Mouse (Mus musculus) cerebellum, adult 11 months (tissue): Measurements from ENCODE around the gene Tbl1xr1.

Source experiments
- DNase-seq: peaks from one replicate; pipeline ENCODE4 v3.0.0; 2022

Tbl1xr1 gene

GRCm38 (mm10) chr3:22076561-22076935 is at the start of gene Tbl1xr1:
Tbl1xr1 (plus strand) TSS chr3:22076652.
- DNase-seq, result peak; percentile 96

- DNase-seq, result no peak
Measured at GRCm38 (mm10) chr3:22038004-22038403, 38.4 kb upstream of the Tbl1xr1 start.

DNA sequence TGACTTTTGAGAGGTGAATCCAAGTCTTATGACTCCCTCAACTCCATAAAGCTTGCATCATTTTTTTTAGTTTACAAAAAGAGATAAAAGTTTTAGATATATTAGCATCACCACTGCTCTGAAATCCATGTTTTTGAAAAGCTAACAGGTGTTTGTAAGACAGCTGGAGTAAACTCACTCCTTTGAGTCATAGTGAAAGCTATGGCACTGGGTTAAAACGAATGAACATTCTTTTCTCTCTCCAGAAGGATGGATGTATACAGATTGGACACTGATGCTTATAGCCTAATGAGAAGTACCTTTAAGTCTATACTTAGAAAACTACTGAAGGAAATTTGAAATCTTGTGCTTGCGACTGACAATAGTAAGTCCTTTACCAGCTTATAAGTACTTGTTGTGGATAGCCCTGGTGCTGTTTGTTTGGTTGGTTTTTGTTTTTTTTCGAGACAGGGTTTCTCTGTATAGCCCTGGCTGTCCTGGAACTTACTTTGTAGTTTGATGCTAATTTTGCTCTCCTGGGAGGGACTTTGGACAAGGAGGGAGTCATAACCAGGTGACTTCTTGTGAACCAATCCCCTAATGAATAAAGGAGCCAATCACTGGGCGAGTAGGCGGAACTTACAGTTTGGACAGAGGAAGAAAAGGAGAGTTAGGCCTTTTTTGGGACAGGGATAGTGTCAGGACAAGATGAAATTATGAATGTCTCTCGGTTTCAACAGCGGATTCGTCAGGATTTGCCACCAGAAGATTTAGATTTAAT is 37.2 kb upstream of the Tbl1xr1 start:
- DNase-seq, result no peak

DNA sequence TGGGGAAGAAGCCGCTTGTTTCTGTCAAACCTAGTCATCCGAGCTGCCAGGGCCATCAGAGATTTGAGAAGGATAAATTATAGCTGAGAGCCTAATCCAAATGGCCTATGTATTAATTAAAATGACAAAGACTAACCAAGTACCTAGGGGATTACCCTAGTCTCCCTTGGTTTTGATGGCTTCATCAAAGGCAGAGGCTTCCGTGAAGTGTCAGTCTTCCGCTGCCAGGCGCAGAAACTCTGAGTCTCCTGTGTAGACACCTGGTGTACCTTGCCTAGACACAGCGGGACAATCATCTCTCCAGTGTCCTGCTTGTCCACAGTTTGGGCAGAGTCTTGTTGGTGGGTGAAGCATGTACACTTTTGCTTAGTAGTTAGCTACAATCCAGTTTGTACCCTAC is 35.8 kb upstream of the Tbl1xr1 start:
- no peak for DNase-seq

GRCm38 (mm10) chr3:22047203-22047602 is 29.2 kb upstream of the Tbl1xr1 start:
- DNase-seq, result no peak

GRCm38 (mm10) chr3:22056664-22057328 is 19.7 kb upstream of the Tbl1xr1 start:
- DNase-seq, result no peak

DNA sequence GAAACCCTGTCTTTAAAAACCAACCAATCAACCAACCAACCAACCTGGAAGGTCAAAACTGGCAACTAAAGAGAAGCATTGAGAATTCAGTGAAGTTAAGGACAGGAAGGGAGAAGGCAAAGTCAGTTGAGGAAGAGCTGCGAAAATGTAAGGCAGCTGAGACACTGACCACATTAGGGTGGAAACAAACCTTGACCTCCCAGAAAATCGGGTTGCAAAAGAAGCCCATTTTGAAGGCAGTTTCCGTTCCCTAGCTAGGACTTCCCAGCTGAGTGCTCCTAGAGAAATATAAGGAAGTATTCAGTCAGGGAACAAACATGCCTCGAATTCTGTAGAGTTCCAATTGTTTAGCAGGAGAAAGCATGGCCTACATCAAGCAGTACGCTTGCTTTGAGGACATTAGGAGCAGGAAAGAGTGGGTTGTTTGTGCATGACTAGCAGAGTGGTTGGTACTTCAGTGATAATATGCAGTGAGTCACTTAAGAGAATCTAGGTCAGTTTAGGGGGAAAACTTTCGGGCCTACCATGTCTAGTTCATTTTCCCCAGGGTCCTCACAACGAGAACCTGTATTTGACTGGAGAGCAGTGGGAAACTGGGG is 18.1 kb upstream of the Tbl1xr1 start:
- DNase-seq, result no peak

DNA sequence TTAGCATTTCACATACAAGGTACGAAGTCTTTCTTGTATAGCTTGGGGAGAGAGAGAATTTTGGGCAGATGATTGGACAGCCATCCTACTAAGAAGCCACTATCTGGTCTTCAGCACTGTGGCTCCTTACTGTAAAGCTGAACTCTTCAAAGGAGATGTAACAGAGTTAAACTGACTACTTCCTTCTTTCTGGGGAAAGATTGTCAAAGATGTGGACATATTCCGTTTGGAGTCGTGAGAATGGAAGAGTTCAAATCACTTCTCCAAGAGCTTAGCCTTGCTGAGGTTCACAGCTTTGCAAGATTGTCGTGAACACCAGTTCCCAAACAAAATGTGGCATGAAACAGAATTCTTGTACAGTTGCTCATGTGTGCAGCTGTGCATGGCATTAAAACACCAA is 15.3 kb upstream of the Tbl1xr1 start:
- no peak for DNase-seq

DNA sequence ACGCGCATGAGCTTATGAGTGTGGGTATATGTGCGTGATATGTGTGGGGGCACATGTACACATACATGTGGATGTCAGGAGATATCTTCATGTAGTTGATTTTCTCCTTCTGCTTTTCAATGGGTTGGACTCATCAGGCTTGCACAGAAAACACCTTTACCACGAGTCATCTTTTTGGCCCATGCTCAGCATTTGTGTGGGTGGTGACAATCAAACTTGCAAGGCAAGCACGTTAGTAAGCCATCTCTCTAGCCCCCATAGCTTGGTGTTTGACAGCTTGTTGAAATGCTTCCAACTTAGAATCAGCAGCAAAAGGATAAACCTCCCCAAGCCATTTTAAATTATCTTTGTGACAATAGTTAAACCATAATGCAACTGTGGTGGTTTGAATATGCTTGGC is 7.8 kb upstream of the Tbl1xr1 start:
- no peak for DNase-seq

- no peak for DNase-seq
Measured at GRCm38 (mm10) chr3:22073916-22074315, 2.5 kb upstream of the Tbl1xr1 start.

DNA sequence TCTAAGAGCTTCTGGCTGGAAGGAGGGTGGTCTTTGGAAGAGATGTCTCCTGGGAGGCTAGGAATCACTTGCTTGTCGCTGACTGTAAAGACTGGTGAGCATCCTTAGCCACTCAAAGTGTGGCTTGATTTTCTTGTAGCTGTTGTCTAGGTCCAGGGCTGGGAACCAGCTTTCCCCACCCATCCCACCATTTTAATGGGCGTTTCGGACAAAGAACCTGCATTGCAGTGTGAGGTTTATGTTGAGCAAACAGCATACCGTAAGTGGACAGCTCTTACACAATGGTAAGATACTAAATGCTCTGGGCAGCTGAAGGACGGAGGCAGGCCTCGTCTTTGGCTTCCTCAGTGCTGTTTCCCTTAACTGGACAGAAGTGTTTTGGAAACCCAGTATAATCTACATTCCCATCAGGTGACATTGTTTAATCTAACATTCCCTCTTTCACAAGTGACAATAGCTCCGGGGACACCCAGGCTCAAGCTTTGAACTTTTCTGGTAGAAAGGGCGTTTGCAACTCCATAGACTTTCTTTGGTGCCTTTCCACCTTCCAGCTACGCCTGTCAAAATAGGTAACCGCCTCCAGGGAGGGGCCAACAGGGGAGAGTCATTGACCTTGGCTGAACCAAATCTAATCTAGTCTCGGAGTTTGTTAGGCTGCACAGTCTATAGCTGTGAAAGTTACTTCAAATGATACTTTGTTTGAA is 1.7 kb upstream of the Tbl1xr1 start:
- no peak for DNase-seq

GRCm38 (mm10) chr3:22075517-22075886 is 950 bp upstream of the Tbl1xr1 start:
- no peak for DNase-seq

GRCm38 (mm10) chr3:22075887-22076560 is 428 bp upstream of the Tbl1xr1 start:
- DNase-seq, result peak; percentile 82

GRCm38 (mm10) chr3:22076936-22077656 is 644 bp downstream of the Tbl1xr1 start:
- no peak for DNase-seq

DNA sequence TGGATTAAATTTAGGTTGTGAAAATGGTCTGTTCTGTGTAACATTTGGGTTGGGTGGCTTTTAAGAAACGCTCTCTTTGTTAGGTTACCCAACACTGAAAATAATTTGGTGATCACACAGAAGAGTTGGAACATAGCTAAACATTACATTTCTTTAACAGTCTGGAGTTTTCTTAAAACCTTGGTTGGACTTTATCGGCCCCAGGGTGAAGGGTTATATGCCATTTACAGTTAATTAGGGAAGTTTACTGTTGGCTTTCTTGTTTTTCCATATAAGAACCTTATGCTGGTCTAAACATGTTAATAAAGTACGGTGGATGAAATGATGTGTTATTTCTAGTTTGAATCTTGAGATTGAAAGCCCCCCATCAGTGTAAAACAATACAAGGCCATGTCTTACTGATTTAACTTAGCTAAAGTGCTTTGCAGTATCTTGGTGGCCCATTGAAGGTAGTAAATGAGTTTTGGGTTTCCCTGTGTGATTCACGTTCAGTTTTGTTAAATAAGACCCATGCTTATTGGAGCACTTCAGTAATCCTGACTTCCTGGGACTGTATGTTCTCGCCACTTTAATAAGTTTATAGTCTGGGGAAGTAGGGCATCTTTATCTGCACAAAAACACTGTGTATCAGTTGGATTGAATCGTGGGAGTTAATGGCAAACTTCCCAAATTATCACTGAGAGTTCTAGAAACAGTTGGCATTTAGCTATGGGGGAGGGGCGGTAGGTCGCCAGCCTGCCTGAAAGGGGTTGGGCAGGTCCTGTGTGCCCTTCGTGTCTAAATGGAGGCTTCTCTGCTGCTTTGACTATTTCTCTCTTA is 1.4 kb downstream of the Tbl1xr1 start:
- DNase-seq, result peak; percentile 33

- DNase-seq, result no peak
Measured at GRCm38 (mm10) chr3:22078529-22078928, 2.1 kb downstream of the Tbl1xr1 start.

GRCm38 (mm10) chr3:22081869-22082268 is 5.4 kb downstream of the Tbl1xr1 start:
- DNase-seq, result no peak

- no peak for DNase-seq
Measured at GRCm38 (mm10) chr3:22082823-22083222, 6.4 kb downstream of the Tbl1xr1 start.

- DNase-seq, result no peak
Measured at GRCm38 (mm10) chr3:22084222-22084996, 8.0 kb downstream of the Tbl1xr1 start.

- DNase-seq, result no peak
Measured at GRCm38 (mm10) chr3:22089825-22090224, 13.4 kb downstream of the Tbl1xr1 start.
